Mouse (Mus musculus) C2C12 (cell line): ENCODE measurements around the gene Edn2.

ENCODE experiments used
- CEBPB ChIP-seq: IDR thresholded peaks from one replicate; pipeline ENCODE4 v1.6.1; 2011; ENCODE audit warnings: low read depth, mild to moderate bottlenecking, control low read depth, moderate library complexity
- CTCF ChIP-seq: IDR thresholded peaks from one replicate; pipeline ENCODE4 v1.5.1; 2011; ENCODE audit not compliant: control insufficient read depth, insufficient read depth, insufficient read length
- FOSL1 ChIP-seq: IDR thresholded peaks from one replicate; pipeline ENCODE4 v1.8.0; 2011; ENCODE audit warnings: mild to moderate bottlenecking, low read length; ENCODE audit not compliant: poor library complexity, insufficient read depth, severe bottlenecking
- MAX ChIP-seq: IDR thresholded peaks from one replicate; pipeline ENCODE4 v1.6.1; 2011; ENCODE audit warnings: mild to moderate bottlenecking, control low read depth
- MYOG ChIP-seq: IDR thresholded peaks from one replicate; pipeline ENCODE4 v1.6.1; 2011; ENCODE audit not compliant: control insufficient read depth, insufficient read length; ENCODE audit errors: extremely low read depth

- TF ChIP-seq CTCF = no peak
- TF ChIP-seq FOSL1 = no peak
- no peak for TF ChIP-seq MYOG
- TF ChIP-seq MAX = no peak
- TF ChIP-seq CEBPB = no peak
Observed at GRCm38 (mm10) chr4:120191987-120192386, 31.0 kb downstream of the Edn2 start.
